Mouse (Mus musculus): ENCODE measurements around the gene Slc15a3.

Gene Slc15a3

DNA sequence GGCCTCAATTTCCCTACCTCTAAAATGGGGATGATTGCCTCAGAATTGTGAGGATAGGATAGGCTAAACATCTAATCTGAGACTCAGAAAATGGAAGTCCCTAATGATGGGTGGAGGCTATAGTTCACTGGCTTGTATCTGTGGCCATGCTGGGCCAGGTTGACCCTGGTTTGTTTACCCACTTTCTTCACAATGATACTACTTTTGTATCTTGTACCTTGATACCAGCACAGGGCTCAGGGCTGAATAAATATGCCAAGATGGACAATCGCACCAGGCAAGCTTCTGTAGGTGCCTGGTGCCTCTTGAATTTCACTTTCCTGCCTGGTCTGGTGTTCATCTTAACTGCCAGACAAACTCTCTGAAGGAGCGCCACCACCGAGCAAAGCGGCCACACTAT, 17.0 kb upstream of the Slc15a3 start:
- DNase-seq = no peak

GRCm38 (mm10) chr19:10824061-10824460, 15.5 kb upstream of the Slc15a3 start:
- DNase-seq = no peak

- no peak for DNase-seq
These were observed 11.2 kb upstream of the Slc15a3 start for GRCm38 (mm10) chr19:10828321-10828720.

DNA sequence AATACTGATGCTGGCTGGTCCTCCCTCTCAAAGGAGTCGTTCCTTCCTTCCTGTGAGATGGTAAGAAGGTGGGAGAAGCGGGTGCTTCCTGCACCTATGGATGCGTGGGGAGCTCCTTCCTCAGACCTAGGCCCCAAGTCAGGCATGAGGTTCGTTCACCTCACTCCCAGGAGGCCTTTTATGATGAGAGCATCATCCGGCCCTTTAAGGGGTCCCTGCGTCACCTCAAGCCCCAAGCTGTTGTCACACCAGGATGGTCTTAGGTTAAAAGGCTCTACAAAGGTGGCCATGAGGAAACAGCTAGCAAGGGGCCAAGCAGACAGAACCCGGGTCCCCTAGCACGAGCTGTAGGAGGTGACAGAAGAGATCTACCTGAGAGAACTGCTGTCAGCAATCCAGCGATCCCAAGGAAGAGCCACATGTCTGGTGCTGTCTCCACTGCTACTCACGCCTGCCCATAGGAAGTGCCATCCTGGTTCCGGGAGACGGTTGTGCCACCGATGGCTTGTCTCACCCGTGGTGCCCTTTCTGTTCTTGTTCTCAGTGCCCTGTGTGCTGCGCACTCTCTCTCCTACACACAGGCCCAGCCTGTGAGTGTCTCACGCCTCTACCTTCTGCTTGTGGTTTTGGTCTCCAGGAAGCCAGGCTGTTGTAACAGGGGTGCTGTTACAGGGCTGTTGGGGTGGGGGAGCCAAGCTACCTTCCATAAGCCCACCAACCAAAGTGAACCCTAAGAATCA, 9.9 kb upstream of the Slc15a3 start, which contains the start of gene Cd6:
Cd6 (minus strand) TSS at position 623 of the 740 bp plus-strand sequence.
- no peak for DNase-seq

GRCm38 (mm10) chr19:10831424-10831823, 8.1 kb upstream of the Slc15a3 start:
- peak; percentile 50 for DNase-seq

DNA sequence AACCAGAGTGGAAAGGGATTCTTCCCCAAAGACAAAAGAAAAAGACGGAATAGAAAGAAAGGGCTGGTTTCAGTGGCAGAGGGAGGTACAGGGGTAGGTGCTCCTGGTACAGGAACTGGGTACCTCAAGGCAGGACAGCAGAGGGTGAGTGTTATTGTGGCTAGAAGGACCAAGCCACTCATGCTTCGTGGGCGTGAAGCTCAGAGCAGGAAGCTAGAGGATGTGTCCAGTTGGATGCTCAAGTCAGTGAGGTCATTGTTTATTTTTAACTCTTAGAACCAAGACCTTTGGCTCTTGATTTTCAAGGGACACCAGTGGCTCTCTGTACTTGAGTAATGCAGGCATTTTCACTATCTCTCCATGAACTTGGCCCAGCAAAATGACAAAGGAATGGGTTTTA, 7.5 kb upstream of the Slc15a3 start:
- DNase-seq = no peak

DNA sequence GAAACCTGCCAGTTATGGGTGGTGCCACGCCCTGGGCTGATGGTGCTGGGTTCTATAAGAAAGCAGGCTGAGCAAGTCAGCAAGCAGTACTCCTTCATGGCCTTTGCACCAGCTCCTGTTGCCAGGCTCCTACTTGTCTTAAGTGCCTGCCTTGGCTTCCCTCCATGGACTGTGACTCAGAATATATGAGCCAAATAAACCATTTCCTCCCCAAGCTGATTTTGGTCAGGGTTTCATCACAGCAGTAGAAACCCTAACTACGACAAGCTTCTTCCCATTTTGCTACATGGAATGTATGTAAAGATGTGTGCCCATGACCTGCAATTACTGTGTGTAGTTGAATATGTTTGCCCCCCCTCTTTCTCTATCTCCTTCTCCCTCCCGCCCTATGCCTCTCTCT, 5.9 kb upstream of the Slc15a3 start:
- DNase-seq = no peak

GRCm38 (mm10) chr19:10835671-10836070, 3.9 kb upstream of the Slc15a3 start:
- no peak for DNase-seq

DNA sequence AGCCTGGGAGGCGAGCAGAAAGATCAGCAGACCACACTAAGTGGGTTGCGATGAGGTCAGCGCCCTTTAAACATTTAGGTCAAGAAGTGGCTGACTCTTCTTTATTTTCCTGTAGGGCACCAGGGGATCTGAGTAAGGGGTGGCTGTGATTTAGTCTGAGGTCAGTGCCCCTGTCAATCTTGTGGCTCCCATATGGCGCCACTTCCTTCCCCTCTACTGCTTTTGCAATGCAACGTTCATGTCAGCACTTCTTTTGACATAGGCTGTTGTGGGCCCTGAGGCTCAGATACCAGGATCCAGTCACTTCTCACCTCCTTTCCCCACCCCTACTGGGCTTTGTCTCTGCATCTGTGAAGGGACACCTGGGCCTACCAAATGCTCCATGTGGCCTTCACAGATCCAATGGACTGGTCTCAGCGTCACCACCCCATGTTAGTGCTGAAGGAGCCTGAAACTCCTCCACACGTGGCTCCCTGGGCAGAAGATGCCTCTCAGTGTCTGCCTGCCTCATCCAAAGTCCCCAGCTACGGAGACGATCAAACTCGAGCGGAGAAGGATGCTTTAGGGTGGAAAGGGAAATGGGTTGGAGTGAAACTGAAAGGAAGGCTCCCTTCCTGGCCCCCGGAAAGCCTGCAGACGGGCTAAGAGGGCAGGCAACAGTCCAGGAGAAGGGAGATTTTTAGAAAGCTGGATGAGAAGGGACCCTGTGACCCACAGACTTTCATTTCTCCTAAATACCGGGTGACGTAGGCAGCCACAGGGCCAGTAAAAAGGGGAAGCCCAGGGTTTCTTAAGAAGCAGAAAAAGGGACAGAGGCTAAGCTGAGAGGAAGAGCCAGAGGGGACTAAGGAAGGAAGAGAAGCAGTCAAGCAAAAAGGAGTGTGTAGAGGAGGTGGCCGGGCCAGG, 2.4 kb downstream of the Slc15a3 start:
- DNase-seq = no peak

DNA sequence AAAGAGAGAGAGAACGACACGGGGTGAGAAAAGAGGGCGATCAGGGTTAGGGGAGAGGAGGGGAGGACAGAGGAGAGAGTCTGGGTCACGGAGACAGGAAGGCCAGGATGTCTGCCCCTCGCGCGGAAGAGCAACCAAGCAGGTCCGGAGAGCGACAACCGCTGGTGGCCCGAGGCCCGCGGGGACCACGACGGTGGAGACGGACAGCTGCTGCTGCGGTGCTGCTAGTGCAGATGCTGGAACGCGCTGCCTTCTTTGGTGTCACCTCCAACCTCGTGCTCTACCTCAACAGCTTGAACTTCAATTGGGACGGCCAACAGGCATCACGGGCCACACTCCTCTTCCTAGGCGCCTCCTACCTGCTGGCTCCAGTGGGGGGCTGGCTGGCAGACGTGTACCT, 3.4 kb downstream of the Slc15a3 start:
- DNase-seq = no peak

DNA sequence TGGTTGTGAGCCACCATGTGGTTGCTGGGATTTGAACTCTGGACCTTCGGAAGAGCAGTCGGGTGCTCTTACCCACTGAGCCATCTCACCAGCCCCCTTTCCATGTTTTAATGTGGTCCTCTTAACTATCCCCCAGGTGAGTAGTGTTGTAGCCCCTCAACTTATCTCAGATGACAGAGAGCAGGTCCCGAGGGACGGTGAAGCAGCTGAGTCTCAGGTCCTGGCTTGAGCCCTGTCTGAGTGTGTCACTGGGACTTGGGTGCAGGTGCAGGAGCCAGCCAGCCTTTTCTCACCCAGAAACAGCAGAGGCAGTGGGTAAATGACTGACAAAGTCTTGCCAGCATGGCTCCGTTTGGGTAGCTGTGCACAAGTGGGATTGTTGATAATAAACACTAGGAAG, 4.7 kb downstream of the Slc15a3 start:
- no peak for DNase-seq

DNA sequence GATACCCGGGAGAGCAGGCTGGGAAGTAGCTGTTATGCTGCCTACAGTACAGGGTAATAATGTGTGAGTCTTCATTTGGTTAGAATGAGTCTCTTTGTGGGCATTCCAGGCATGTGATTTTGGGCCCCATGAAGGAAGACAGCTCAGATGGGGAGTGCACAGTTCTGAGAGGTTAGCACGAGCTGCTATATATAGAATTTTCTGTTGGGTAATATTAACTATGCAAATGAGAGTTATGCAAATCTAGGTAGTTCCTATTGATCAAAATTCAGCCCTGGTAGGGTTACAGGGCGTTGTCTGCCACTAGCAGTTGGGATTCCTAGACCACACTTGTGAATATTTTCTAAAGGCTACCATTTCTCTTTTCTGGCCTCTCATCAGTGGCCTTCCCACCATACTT, 5.9 kb downstream of the Slc15a3 start:
- DNase-seq = no peak

DNA sequence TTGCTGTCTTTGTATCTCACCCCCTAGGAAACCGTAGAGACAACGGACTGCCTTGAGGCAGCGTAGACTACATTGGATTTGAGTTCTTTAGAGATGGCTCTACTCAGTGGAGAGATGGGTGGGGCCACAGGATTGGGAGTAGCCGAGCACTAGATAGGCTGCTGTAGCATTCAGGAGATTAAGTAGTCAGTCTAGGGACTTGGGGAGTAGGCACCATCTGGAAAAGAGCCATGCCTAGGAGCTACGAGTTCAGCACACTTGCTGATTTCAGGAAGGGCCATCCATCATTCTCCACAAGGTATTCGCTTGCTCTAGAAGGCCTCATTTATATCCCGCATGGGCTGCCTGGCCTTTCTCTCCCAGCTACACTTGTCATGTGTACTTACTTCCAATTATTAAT, 6.6 kb downstream of the Slc15a3 start:
- no peak for DNase-seq

DNA sequence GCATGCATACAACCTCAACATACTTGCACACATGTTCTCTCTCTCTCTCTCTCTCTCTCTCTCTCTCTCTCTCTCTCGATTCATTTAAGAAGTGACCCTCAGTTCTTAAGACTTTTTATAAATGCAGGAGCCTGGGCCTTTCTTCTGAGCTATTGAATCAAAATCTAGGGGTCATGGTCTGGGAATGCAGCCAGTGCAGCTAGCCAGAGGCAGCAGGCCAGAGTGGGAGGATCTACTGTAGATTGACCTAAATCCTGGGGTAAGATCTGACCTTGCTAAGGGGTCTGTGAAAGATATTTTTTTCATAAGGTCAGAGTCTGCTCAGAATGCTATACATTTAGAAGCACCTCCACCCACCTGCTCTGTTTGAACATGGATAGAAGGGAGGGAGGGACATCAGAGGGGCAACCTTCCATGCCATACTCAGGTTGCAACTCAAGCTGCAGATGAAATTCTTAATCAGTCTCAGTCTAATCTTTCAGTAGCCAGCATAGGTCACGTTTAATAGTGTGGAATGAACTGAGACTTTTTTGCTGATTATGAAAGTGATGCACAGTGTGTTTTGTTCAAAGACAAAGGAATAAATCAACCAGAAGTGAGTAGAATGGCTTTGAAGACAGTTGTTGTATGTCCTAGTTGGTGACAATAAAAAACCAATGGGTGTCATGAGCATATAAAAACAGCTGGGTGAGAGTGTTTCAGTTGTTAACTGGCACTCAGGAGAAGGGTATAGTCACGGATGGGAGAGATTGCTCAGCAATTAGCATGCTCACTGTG, 8.0 kb downstream of the Slc15a3 start:
- DNase-seq = no peak

- no peak for DNase-seq
These were observed 15.9 kb downstream of the Slc15a3 start for GRCm38 (mm10) chr19:10855422-10855821.

DNA sequence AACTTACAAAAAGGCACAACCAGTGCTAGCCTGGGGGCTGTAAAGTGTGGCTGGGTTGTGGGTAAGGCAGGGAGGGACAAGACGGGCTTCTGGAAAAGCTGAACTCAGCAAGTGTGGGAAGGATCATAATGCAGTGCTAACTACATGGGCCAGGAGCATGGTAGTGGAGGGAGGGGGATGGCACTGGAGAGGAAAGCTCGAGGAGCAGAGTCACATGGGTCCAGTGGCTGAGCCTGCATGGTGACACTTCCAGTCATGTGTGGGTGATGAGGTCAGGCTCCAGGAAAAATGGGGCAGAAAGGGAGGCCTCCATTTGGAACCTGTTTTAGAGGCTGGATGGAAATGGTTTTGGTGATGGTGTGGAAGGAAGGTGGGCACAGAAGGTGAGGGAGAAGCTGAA, 17.0 kb downstream of the Slc15a3 start:
- no peak for DNase-seq

DNA sequence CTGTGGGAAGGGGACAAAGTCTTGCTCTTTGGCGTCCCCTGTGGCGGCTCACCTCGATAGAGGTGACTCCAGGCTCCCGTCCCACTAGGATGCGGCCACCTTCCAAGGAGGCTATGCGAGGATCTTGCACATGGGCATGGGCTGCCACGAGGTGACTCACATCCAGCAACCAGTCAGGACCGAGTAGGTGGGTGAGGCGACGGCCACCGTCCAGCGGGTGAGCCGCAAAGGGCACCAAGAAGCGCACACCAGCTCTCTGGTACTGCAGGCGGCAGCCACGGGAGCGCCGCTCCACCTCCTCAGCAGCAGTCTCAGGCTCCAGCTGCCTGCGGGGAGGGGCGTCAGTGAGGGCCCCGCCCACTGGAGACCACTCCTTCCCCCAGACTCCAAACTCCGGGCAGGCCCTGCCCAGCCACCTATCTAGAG, 20.6 kb downstream of the Slc15a3 start:
- no peak for DNase-seq

DNA sequence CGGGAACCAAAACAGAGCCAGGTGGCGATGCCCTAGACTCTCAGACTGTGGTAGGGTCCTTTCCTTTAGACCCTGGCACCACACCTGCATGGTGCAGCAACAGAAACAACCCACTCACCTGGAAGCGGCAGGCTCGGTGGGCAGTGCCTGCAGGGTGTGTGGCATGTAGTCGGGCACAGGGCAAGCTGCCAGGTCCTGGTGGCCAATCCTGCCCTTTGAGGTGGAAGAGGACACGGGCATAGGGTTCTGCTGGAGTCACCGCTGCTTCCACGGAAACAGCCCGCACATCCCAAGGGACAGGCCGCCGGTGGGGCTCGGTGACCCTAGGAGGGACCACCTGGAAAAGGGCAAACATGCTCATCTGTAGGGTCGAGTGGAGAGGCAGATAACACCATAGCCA, 26.8 kb downstream of the Slc15a3 start:
- no peak for DNase-seq

GRCm38 (mm10) chr19:10867946-10868622, 28.6 kb downstream of the Slc15a3 start:
- DNase-seq = peak; percentile 48

DNA sequence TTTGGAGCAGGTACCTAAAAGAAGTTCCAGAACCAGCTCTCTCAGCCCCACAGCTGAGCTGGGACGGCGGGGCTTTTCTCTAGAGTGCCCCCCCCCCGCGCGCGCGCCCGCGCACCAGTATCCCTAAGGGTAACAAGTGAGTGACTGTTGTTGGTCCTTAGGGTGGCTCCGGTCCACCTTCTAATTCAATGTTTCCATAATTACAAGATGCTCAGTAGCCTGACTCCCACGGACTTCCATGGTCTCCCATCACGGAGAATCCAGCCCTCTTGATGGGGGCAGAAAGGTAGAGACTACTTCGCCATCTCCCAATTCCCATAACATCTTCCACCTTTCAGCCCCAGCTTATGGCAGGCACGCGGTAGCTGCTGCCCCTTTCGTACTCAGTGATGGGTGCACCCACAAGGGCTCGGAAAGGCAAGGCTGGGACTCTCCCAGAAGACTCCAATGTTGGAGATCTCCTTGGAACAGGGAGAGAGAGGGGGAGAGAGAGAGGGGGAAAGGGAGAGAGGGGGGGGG, 29.2 kb downstream of the Slc15a3 start:
- peak; percentile 45 for DNase-seq

DNA sequence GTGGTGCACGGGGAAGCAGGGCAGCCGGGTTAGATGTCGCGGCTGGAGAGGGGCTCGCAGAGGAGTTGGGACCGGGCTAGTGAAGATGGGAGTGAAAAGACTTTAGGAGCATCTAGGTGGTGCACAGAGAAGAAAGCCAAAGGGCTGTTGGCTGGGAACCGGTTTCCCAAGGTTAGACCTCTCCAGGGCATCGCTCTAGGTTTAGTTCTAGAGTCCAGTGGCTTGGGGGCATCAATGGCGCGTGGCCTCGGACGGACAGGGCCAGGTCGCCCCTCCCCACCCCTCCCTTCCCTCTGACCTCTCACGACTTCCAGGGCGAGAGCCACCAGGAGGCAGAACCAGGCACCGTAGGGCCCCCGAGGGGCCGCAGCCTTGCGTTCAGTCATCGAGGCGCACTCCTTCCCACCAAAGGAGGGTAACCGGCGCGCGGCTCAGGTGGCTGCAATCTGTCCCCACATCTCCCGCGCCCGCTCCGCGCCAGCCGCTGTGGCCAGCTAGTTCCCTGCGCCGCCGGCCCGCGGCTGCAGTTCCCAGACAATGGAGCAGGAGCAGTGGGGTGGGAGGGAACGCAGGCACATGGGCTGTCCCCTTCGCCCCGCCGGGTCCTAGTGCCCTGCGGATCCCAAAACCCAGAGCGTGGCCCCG, 29.8 kb downstream of the Slc15a3 start:
- peak; percentile 93 for DNase-seq

Data from right cerebral cortex, adult 18-20 months (tissue).